Mouse (Mus musculus): ENCODE results near the gene Pnpla1. TPM values are rescaled to one million over a fixed set of nuclear protein-coding genes. Genes with fewer than 3 reads are reported as not detected.

Pnpla1 gene
- polyA plus RNA-seq, 1 experiment from 2014 or later = not detected

- Histone ChIP-seq H3K4me3 (no peak overlapping the region), H3K27ac (no peak overlapping the region), H3K27me3 (peaks cover 1% of the 10 kb centered on the region; the same call in 1 of the 2 replicates), H3K36me3 (no peaks in the 10 kb centered on the region), H3K9me3 (replicated peaks) (no peaks in the 10 kb centered on the region), H3K4me1 (no peaks in the 10 kb centered on the region), H3K4me2 (replicated peaks) (no peak overlapping the region), H3K9ac (no peak overlapping the region)
- WGBS = 45% methylated on average over 8 of the region's 8 CpGs
- ATAC-seq (ENCODE audit: low FRiP score) = no peak
Observed at GRCm38 (mm10) chr17:28875316-28875715, 17.1 kb downstream of the Pnpla1 start.

- Histone ChIP-seq H3K4me3 (no peak overlapping the region), H3K36me3 (no peaks in the 10 kb centered on the region), H3K27ac (no peak overlapping the region), H3K9ac (no peak overlapping the region), H3K4me2 (replicated peaks) (0 out of 2 replicates have a peak overlapping the region, but pooled peaks have one; percentile 11), H3K9me3 (replicated peaks) (no peaks in the 10 kb centered on the region), H3K27me3 (peaks cover 12% of the 10 kb centered on the region; the same call in 1 of the 2 replicates), H3K4me1 (no peaks in the 10 kb centered on the region)
- WGBS = 68% methylated on average over 5 of the region's 5 CpGs
- no peak for ATAC-seq (ENCODE audit: low FRiP score)
Observed at GRCm38 (mm10) chr17:28876331-28876730, 18.1 kb downstream of the Pnpla1 start.

GRCm38 (mm10) chr17:28876821-28877220 lies 18.6 kb downstream of the Pnpla1 start:
- 12% methylated on average over 19 of the region's 19 CpGs for WGBS
- H3K9me3 ChIP-seq (replicated peaks) = no peaks in the 10 kb centered on the region
- no peak overlapping the region for H3K4me3 ChIP-seq
- 0 out of 2 replicates have a peak overlapping the region, but pooled peaks have one; percentile 11 for H3K4me2 ChIP-seq (replicated peaks)
- peaks cover 14% of the 10 kb centered on the region; the same call in 1 of the 2 replicates for H3K27me3 ChIP-seq
- no peak overlapping the region for H3K27ac ChIP-seq
- ATAC-seq (ENCODE audit: low FRiP score) = no peak
- H3K4me1 ChIP-seq = no peaks in the 10 kb centered on the region
- no peaks in the 10 kb centered on the region for H3K36me3 ChIP-seq
- H3K9ac ChIP-seq = no peak overlapping the region

DNA sequence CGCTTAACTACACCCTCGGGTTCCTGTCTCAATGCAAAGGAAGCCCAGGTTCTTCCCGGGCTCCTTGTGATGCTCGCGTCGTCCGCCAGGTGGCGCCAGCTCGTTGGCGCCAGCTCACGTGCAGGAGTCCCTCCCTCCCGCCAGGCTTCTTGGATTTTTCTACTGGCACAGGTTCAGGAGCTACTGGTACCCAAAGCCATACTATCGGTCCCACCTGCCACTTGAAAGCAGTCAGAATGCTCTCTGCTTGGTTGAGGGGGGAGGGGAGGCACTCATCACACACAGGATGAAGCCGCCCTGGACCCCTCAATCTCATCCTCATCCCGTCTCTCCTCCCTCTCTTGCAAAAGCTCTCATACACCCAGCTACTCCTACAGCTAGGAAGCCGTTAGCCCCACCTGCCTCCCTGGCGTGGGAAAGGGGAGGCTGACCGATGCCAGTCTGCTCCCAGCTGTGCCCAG lies 21.8 kb downstream of the Pnpla1 start:
- no peak overlapping the region for H3K9ac ChIP-seq
- no peak overlapping the region for H3K27ac ChIP-seq
- H3K27me3 ChIP-seq = peaks cover 14% of the 10 kb centered on the region; the same call in 1 of the 2 replicates
- H3K36me3 ChIP-seq = no peaks in the 10 kb centered on the region
- peak overlapping the region; percentile 21; the same call in 1 of the 2 replicates for H3K4me2 ChIP-seq (replicated peaks)
- no peak overlapping the region for H3K4me3 ChIP-seq
- H3K9me3 ChIP-seq (replicated peaks) = no peaks in the 10 kb centered on the region
- H3K4me1 ChIP-seq = peaks cover 2% of the 10 kb centered on the region; the same call in 1 of the 2 replicates
- 7% methylated on average over 18 of the region's 18 CpGs for WGBS
- ATAC-seq (ENCODE audit: low FRiP score) = peak; percentile 35; the same call in 1 of the 2 replicates

DNA sequence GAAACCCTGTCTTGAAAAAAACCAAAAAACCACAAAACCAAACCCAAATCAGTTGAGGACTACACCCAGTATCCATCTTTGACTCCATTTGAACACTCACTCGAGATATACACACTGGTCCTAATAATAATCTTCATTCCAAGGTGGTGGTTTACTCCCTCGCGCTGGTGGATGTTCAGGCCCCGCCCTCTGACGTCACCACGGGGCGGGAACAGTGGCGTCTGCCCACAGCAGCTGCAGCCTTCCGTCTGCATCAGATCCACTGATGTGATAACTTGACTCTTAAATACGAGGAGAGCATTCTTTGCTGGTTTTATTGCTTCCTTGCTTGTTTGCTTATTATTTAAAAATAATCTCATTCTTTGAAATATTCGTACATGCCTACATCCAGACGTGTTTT lies 24.1 kb downstream of the Pnpla1 start:
- peak; percentile 53; the same call in 1 of the 2 replicates for ATAC-seq (ENCODE audit: low FRiP score)
- WGBS = 6% methylated on average over 12 of the region's 12 CpGs
- Histone ChIP-seq H3K9me3 (replicated peaks) (no peaks in the 10 kb centered on the region), H3K27me3 (peaks cover 14% of the 10 kb centered on the region; the same call in 1 of the 2 replicates), H3K4me3 (no peak overlapping the region), H3K27ac (no peak overlapping the region), H3K4me2 (replicated peaks) (peak overlapping the region; percentile 36), H3K36me3 (no peaks in the 10 kb centered on the region), H3K4me1 (peaks cover 2% of the 10 kb centered on the region; the same call in 1 of the 2 replicates), H3K9ac (no peak overlapping the region)

- Histone ChIP-seq H3K4me1 (peaks cover 2% of the 10 kb centered on the region; the same call in 1 of the 2 replicates), H3K27ac (no peak overlapping the region), H3K9me3 (replicated peaks) (no peaks in the 10 kb centered on the region), H3K4me2 (replicated peaks) (peak overlapping the region; percentile 36), H3K27me3 (peaks cover 14% of the 10 kb centered on the region; the same call in 1 of the 2 replicates), H3K36me3 (no peaks in the 10 kb centered on the region), H3K9ac (no peak overlapping the region), H3K4me3 (no peak overlapping the region)
- WGBS = 61% methylated on average over 8 of the region's 8 CpGs
- no peak for ATAC-seq (ENCODE audit: low FRiP score)
Observed at GRCm38 (mm10) chr17:28882810-28883209, 24.6 kb downstream of the Pnpla1 start.

DNA sequence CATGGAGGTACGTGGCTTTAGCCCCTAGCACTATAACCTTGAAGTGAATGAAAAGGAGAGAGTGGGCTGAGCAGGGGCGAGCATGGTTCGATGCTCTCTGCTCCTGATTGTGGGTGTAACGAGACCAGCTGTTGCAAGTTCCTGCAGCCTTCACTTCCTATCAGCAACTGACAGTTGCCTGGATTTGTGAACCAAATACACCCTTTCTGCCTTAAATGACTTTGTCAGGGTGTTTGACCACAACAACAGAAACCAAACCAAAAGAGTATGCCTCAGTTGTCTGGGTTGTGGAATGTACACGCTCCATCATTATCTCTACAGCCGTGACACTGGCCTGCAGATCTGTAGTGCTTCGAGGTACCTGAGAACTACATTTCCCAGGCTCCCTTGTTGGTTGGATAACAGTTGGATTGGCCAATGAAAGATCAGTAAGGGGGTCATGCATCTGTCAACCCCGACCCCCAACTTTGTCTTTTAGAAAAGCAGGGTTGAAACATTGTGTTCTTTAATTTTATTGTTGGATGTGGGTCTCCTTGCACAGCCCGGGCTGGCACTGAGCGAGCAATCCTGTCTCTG lies 25.8 kb downstream of the Pnpla1 start:
- peaks cover 14% of the 10 kb centered on the region; the same call in 1 of the 2 replicates for H3K27me3 ChIP-seq
- no peak for ATAC-seq (ENCODE audit: low FRiP score)
- H3K9ac ChIP-seq = no peak overlapping the region
- H3K9me3 ChIP-seq (replicated peaks) = peaks cover 11% of the 10 kb centered on the region; the same call in 1 of the 2 replicates
- H3K4me3 ChIP-seq = no peak overlapping the region
- H3K4me1 ChIP-seq = peaks cover 2% of the 10 kb centered on the region; the same call in 1 of the 2 replicates
- 76% methylated on average over 10 of the region's 10 CpGs for WGBS
- no peak overlapping the region for H3K27ac ChIP-seq
- H3K36me3 ChIP-seq = no peaks in the 10 kb centered on the region
- no peak overlapping the region for H3K4me2 ChIP-seq (replicated peaks)

- peaks cover 15% of the 10 kb centered on the region; the same call in 1 of the 2 replicates for H3K9me3 ChIP-seq (replicated peaks)
- no peak overlapping the region for H3K4me2 ChIP-seq (replicated peaks)
- peaks cover 2% of the 10 kb centered on the region; the same call in 1 of the 2 replicates for H3K4me1 ChIP-seq
- no peaks in the 10 kb centered on the region for H3K36me3 ChIP-seq
- peaks cover 13% of the 10 kb centered on the region; the same call in 1 of the 2 replicates for H3K27me3 ChIP-seq
- ATAC-seq (ENCODE audit: low FRiP score) = no peak
- H3K9ac ChIP-seq = no peak overlapping the region
- H3K4me3 ChIP-seq = no peak overlapping the region
- no peak overlapping the region for H3K27ac ChIP-seq
- 91% methylated on average over 8 of the region's 8 CpGs for WGBS
Observed at GRCm38 (mm10) chr17:28885231-28885630, 27.0 kb downstream of the Pnpla1 start.

- 71% methylated on average over 8 of the region's 8 CpGs for WGBS
- Histone ChIP-seq H3K27ac (no peak overlapping the region), H3K4me3 (no peak overlapping the region), H3K36me3 (no peaks in the 10 kb centered on the region), H3K9ac (no peak overlapping the region), H3K9me3 (replicated peaks) (peaks cover 15% of the 10 kb centered on the region; the same call in 1 of the 2 replicates), H3K4me2 (replicated peaks) (no peak overlapping the region), H3K27me3 (peaks cover 3% of the 10 kb centered on the region; the same call in 1 of the 2 replicates), H3K4me1 (peaks cover 2% of the 10 kb centered on the region; the same call in 1 of the 2 replicates)
- no peak for ATAC-seq (ENCODE audit: low FRiP score)
Observed at GRCm38 (mm10) chr17:28886266-28886665, 28.1 kb downstream of the Pnpla1 start.

- Histone ChIP-seq H3K4me3 (no peak overlapping the region), H3K4me2 (replicated peaks) (no peak overlapping the region), H3K36me3 (no peaks in the 10 kb centered on the region), H3K9me3 (replicated peaks) (0 out of 2 replicates have a peak, but pooled peaks cover 4% of the 10 kb centered on the region), H3K9ac (no peak overlapping the region), H3K4me1 (peaks cover 6% of the 10 kb centered on the region), H3K27ac (no peak overlapping the region), H3K27me3 (no peaks in the 10 kb centered on the region)
- ATAC-seq (ENCODE audit: low FRiP score) = no peak
- WGBS = 92% methylated on average over 11 of the region's 11 CpGs
Observed at GRCm38 (mm10) chr17:28894050-28894767, 36.0 kb downstream of the Pnpla1 start.

- no peak overlapping the region for H3K9ac ChIP-seq
- H3K4me1 ChIP-seq = peaks cover 10% of the 10 kb centered on the region
- no peak overlapping the region for H3K27ac ChIP-seq
- H3K4me3 ChIP-seq = no peak overlapping the region
- no peaks in the 10 kb centered on the region for H3K36me3 ChIP-seq
- H3K4me2 ChIP-seq (replicated peaks) = no peak overlapping the region
- H3K9me3 ChIP-seq (replicated peaks) = no peaks in the 10 kb centered on the region
- 94% methylated on average over 21 of the region's 21 CpGs for WGBS
- H3K27me3 ChIP-seq = no peaks in the 10 kb centered on the region
- ATAC-seq (ENCODE audit: low FRiP score) = no peak
Observed at GRCm38 (mm10) chr17:28895217-28895875, 37.1 kb downstream of the Pnpla1 start.

All from hindbrain, embryonic 12.5 days (tissue).